Mouse (Mus musculus) gastrocnemius, postnatal 36 days (tissue): Measurements from ENCODE around the gene Ube4b. TPM values are rescaled to one million over a fixed set of nuclear protein-coding genes. Genes with fewer than 3 reads are reported as not detected.
"Not testable (repeated sequence)": the region's sequence is repeated elsewhere in the genome, so short reads cannot be mapped to it uniquely, and the experiment has no call there.

ENCODE experiments used
- DNase-seq, 2 experiments: peaks; one replicate each; pipeline ENCODE4 v3.0.0; 2022
- intact Hi-C: fragments of 180-260 bp; cut with DNase I; formaldehyde crosslinking; loops from one replicate; pipeline ENCODE4 v1.15.1; 2025
- long read RNA-seq, 2 experiments: library from polyadenylated mRNA; stranded (forward); transcript quantifications; one replicate each; pipeline ENCODE4 v2.0.0; 2021
- total RNA-seq, 2 experiments: library from RNA; stranded (reverse); gene quantifications; 2 replicates each; pipeline ENCODE4 v1.2.3; 2021

Ube4b gene
- total RNA-seq = 10 to 100 TPM; 28.0 to 31.4 TPM
- long read RNA-seq, experiment 1, transcript Ube4b-211 (2 exons, 621 nt) = major isoform, 5 of 12 reads
- long read RNA-seq, experiment 1, partial matches to known transcripts = 2 of 12 reads
- long read RNA-seq, experiment 1, other reads (novel, unspliced or antisense) = 5 of 12 reads
- long read RNA-seq, experiment 2, full-length matches to known transcripts = 3 of 14 reads
- long read RNA-seq, experiment 2, partial matches to known transcripts = 8 of 14 reads
- long read RNA-seq, experiment 2, other reads (novel, unspliced or antisense) = 3 of 14 reads

GRCm38 (mm10) chr4:149426325-149427199, at the start of gene Ube4b:
Gene Ube4b, minus strand, starts transcription at chr4:149426749.
- DNase-seq = peak; percentile 94
- intact Hi-C loops = no loop called here

GRCm38 (mm10) chr4:149475096-149475495, 48.5 kb upstream of the Ube4b start:
- intact Hi-C loops = no loop called here

GRCm38 (mm10) chr4:149469557-149469956, 43.0 kb upstream of the Ube4b start:
- intact Hi-C loops = no loop called here
- no peak for DNase-seq

More at GRCm38 (mm10) chr4:149475096-149475495, 48.5 kb upstream of the Ube4b start:
- no peak for DNase-seq

GRCm38 (mm10) chr4:149463435-149463950, 36.9 kb upstream of the Ube4b start:
- intact Hi-C loops = loop anchor here (5.0 kb wide), 1 partner anchor 79 kb away; no protein-coding TSS in a partner anchor
- no peak for DNase-seq

GRCm38 (mm10) chr4:149462305-149462971, 35.9 kb upstream of the Ube4b start:
- DNase-seq = no peak
- intact Hi-C loops = loop anchor here (5.0 kb wide), 1 partner anchor 80 kb away; no protein-coding TSS in a partner anchor

- no peak for DNase-seq
- intact Hi-C loops = loop anchor here (5.0 kb wide), 1 partner anchor 81 kb away; no protein-coding TSS in a partner anchor
Observed at GRCm38 (mm10) chr4:149461579-149462304, 35.2 kb upstream of the Ube4b start.

GRCm38 (mm10) chr4:149460475-149460874, 33.9 kb upstream of the Ube4b start:
- DNase-seq = not testable (repeated sequence)
- intact Hi-C loops = loop anchor here (5.0 kb wide), 1 partner anchor 82 kb away; no protein-coding TSS in a partner anchor

GRCm38 (mm10) chr4:149459425-149459824, 32.9 kb upstream of the Ube4b start:
- DNase-seq = no peak
- intact Hi-C loops = no loop called here

GRCm38 (mm10) chr4:149458526-149458925, 32.0 kb upstream of the Ube4b start:
- no peak for DNase-seq
- intact Hi-C loops = no loop called here

GRCm38 (mm10) chr4:149457831-149458430, 31.4 kb upstream of the Ube4b start:
- peak in 1 of 2 experiments; percentile 50 for DNase-seq
- intact Hi-C loops = no loop called here

GRCm38 (mm10) chr4:149457163-149457562, 30.6 kb upstream of the Ube4b start:
- intact Hi-C loops, DNase-seq: not testable (repeated sequence)

- DNase-seq = no peak
- intact Hi-C loops = no loop called here
Observed at GRCm38 (mm10) chr4:149454879-149455278, 28.3 kb upstream of the Ube4b start, which contains the start of gene Rbp7. Gene Rbp7, minus strand, starts transcription at chr4:149454978.

GRCm38 (mm10) chr4:149454263-149454662, 27.7 kb upstream of the Ube4b start:
- intact Hi-C loops = no loop called here

GRCm38 (mm10) chr4:149453656-149454055, 27.1 kb upstream of the Ube4b start:
- no peak for DNase-seq
- intact Hi-C loops = no loop called here

More at GRCm38 (mm10) chr4:149454263-149454662, 27.7 kb upstream of the Ube4b start:
- no peak for DNase-seq

GRCm38 (mm10) chr4:149450636-149451035, 24.1 kb upstream of the Ube4b start:
- intact Hi-C loops = no loop called here
- no peak for DNase-seq

GRCm38 (mm10) chr4:149446309-149446708, 19.8 kb upstream of the Ube4b start:
- DNase-seq = no peak
- intact Hi-C loops = no loop called here

- DNase-seq = peak in 1 of 2 experiments; percentile 21
- intact Hi-C loops = no loop called here
Observed at GRCm38 (mm10) chr4:149445868-149446267, 19.3 kb upstream of the Ube4b start.

- intact Hi-C loops = loop anchor here (5.0 kb wide), 1 partner anchor 73 kb away; no protein-coding TSS in a partner anchor
- DNase-seq = peak; percentile 81 to 90
Observed at GRCm38 (mm10) chr4:149444964-149445701, 18.6 kb upstream of the Ube4b start.
